Mouse (Mus musculus): ENCODE measurements at regions not wholly inside any gene's neighbourhood (a gene's known extent, or its start where the extent isn't known, plus 50 kb on each side); places are given as distances from the start of the nearest gene placed in this dataset.

- no peaks in the 10 kb centered on the region for H3K4me1 ChIP-seq
- H3K9me3 ChIP-seq, result no peaks in the 10 kb centered on the region
- TF ChIP-seq GATA1 (IDR thresholded peaks at IDR 0.05; ENCODE audit: borderline replicate concordance, low read length), result no peak
- no peak for TF ChIP-seq FLI1 (IDR thresholded peaks at IDR 0.05; ENCODE audit: low read length)
- H3K4me3 ChIP-seq (replicated peaks), result no peak overlapping the region
- H3K36me3 ChIP-seq (replicated peaks; ENCODE audit: low read length), result no peaks in the 10 kb centered on the region
- no peaks in the 10 kb centered on the region for H3K27me3 ChIP-seq (replicated peaks)
Measured at GRCm38 (mm10) chr1:69444722-69445121, 242.3 kb downstream of the Ikzf2 start.

GRCm38 (mm10) chr1:69443466-69443865, 243.6 kb downstream of the Ikzf2 start:
- TF ChIP-seq FLI1 (IDR thresholded peaks at IDR 0.05; ENCODE audit: low read length) (no peak), GATA1 (IDR thresholded peaks at IDR 0.05; ENCODE audit: borderline replicate concordance, low read length) (no peak)
- Histone ChIP-seq H3K4me1 (no peaks in the 10 kb centered on the region), H3K4me3 (replicated peaks) (no peak overlapping the region), H3K9me3 (no peaks in the 10 kb centered on the region), H3K36me3 (replicated peaks; ENCODE audit: low read length) (no peaks in the 10 kb centered on the region), H3K27me3 (replicated peaks) (no peaks in the 10 kb centered on the region)

- no peaks in the 10 kb centered on the region for H3K36me3 ChIP-seq (replicated peaks; ENCODE audit: low read length)
- no peaks in the 10 kb centered on the region for H3K27me3 ChIP-seq (replicated peaks)
- H3K4me1 ChIP-seq, result no peaks in the 10 kb centered on the region
- peak overlapping the region; percentile 47 for H3K4me3 ChIP-seq (replicated peaks)
- no peak for TF ChIP-seq FLI1 (IDR thresholded peaks at IDR 0.05; ENCODE audit: low read length)
- TF ChIP-seq GATA1 (IDR thresholded peaks at IDR 0.05; ENCODE audit: borderline replicate concordance, low read length), result no peak
- no peaks in the 10 kb centered on the region for H3K9me3 ChIP-seq
Measured at GRCm38 (mm10) chr1:69440564-69441334, 246.3 kb downstream of the Ikzf2 start.

GRCm38 (mm10) chr1:69437042-69437441, 250.0 kb downstream of the Ikzf2 start:
- H3K27me3 ChIP-seq (replicated peaks), result no peaks in the 10 kb centered on the region
- no peaks in the 10 kb centered on the region for H3K9me3 ChIP-seq
- TF ChIP-seq GATA1 (IDR thresholded peaks at IDR 0.05; ENCODE audit: borderline replicate concordance, low read length) (no peak), FLI1 (IDR thresholded peaks at IDR 0.05; ENCODE audit: low read length) (no peak)
- no peaks in the 10 kb centered on the region for H3K36me3 ChIP-seq (replicated peaks; ENCODE audit: low read length)
- H3K4me1 ChIP-seq, result no peaks in the 10 kb centered on the region
- H3K4me3 ChIP-seq (replicated peaks), result no peak overlapping the region

- Histone ChIP-seq H3K27me3 (replicated peaks) (no peaks in the 10 kb centered on the region), H3K36me3 (replicated peaks; ENCODE audit: low read length) (no peaks in the 10 kb centered on the region), H3K4me3 (replicated peaks) (no peak overlapping the region), H3K4me1 (no peaks in the 10 kb centered on the region), H3K9me3 (no peaks in the 10 kb centered on the region)
- TF ChIP-seq GATA1 (IDR thresholded peaks at IDR 0.05; ENCODE audit: borderline replicate concordance, low read length) (no peak), FLI1 (IDR thresholded peaks at IDR 0.05; ENCODE audit: low read length) (no peak)
Measured at GRCm38 (mm10) chr1:69433655-69434357, 253.2 kb downstream of the Ikzf2 start.

GRCm38 (mm10) chr1:69430683-69431407, 256.2 kb downstream of the Ikzf2 start:
- Histone ChIP-seq H3K36me3 (replicated peaks; ENCODE audit: low read length) (no peaks in the 10 kb centered on the region), H3K4me3 (replicated peaks) (no peak overlapping the region), H3K27me3 (replicated peaks) (no peaks in the 10 kb centered on the region), H3K4me1 (no peaks in the 10 kb centered on the region), H3K9me3 (no peaks in the 10 kb centered on the region)
- TF ChIP-seq FLI1 (IDR thresholded peaks at IDR 0.05; ENCODE audit: low read length) (no peak), GATA1 (IDR thresholded peaks at IDR 0.05; ENCODE audit: borderline replicate concordance, low read length) (no peak)

GRCm38 (mm10) chr1:69429632-69430031, 257.4 kb downstream of the Ikzf2 start:
- no peaks in the 10 kb centered on the region for H3K27me3 ChIP-seq (replicated peaks)
- H3K9me3 ChIP-seq, result no peaks in the 10 kb centered on the region
- H3K4me3 ChIP-seq (replicated peaks), result no peak overlapping the region
- H3K36me3 ChIP-seq (replicated peaks; ENCODE audit: low read length), result no peaks in the 10 kb centered on the region
- no peaks in the 10 kb centered on the region for H3K4me1 ChIP-seq
- no peak for TF ChIP-seq FLI1 (IDR thresholded peaks at IDR 0.05; ENCODE audit: low read length)

GRCm38 (mm10) chr1:69397676-69398075, 289.4 kb downstream of the Ikzf2 start:
- Histone ChIP-seq H3K36me3 (replicated peaks; ENCODE audit: low read length) (no peaks in the 10 kb centered on the region), H3K9me3 (0 out of 2 replicates have a peak, but pooled peaks cover 5% of the 10 kb centered on the region), H3K27me3 (replicated peaks) (no peaks in the 10 kb centered on the region), H3K4me3 (replicated peaks) (no peak overlapping the region), H3K4me1 (no peaks in the 10 kb centered on the region)
- TF ChIP-seq GATA1 (IDR thresholded peaks at IDR 0.05; ENCODE audit: borderline replicate concordance, low read length), result no peak
- TF ChIP-seq FLI1 (IDR thresholded peaks at IDR 0.05; ENCODE audit: low read length), result no peak

GRCm38 (mm10) chr1:69382374-69382773, 274.5 kb upstream of the Erbb4 start:
- Histone ChIP-seq H3K9me3 (peaks cover 11% of the 10 kb centered on the region), H3K4me1 (no peaks in the 10 kb centered on the region), H3K36me3 (replicated peaks; ENCODE audit: low read length) (no peaks in the 10 kb centered on the region), H3K4me3 (replicated peaks) (no peak overlapping the region), H3K27me3 (replicated peaks) (no peaks in the 10 kb centered on the region)
- TF ChIP-seq FLI1 (IDR thresholded peaks at IDR 0.05; ENCODE audit: low read length) (no peak), GATA1 (IDR thresholded peaks at IDR 0.05; ENCODE audit: borderline replicate concordance, low read length) (no peak)

GRCm38 (mm10) chr1:69379741-69380140, 271.9 kb upstream of the Erbb4 start:
- Histone ChIP-seq H3K27me3 (replicated peaks) (no peaks in the 10 kb centered on the region), H3K36me3 (replicated peaks; ENCODE audit: low read length) (no peaks in the 10 kb centered on the region), H3K4me1 (no peaks in the 10 kb centered on the region), H3K9me3 (peaks cover 19% of the 10 kb centered on the region), H3K4me3 (replicated peaks) (no peak overlapping the region)
- no peak for TF ChIP-seq FLI1 (IDR thresholded peaks at IDR 0.05; ENCODE audit: low read length)

All from megakaryocyte, embryonic 14.5 days (primary cell).